Mouse (Mus musculus): ENCODE measurements around the gene Dcbld2. TPM values are rescaled to one million over a fixed set of nuclear protein-coding genes. Genes with fewer than 3 reads are reported as not detected.
A peak's percentile ranks its signal among the peaks of the same experiment; 100 is the strongest.

Dcbld2 gene
- total and polyA plus RNA-seq, 3 experiments: 1.7 to 16.4 (median 7.0) TPM

DNA sequence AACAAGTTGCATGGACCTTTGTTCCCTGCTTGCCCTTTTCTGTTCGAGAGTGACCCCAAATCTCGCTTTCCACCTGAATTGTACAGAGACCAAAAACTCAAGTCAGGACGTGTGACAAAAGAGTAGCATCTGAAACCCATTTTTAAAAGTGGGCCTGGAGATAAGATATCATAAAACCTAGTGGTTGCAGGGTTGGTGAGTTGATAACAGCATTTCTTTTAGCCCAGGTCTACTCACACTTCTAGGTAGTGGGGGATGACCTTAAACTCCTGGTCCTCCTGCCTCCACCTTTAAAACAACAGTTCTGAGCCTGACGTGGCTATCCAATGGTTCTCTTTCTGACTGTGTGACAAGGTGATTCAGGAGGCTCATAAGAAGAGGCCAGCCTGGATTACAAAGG, 62.6 kb downstream of the Dcbld2 start:
- Histone ChIP-seq H3K4me1 (ENCODE audit: insufficient read depth, low read depth, low read length) (peaks cover 71% of the 10 kb centered on the region), H3K36me3 (replicated peaks) (peaks cover 89% of the 10 kb centered on the region), H3K27me3 (ENCODE audit: insufficient read depth, low read length) (no peaks in the 10 kb centered on the region), H3K4me3 (ENCODE audit: low read depth, low read length) (no peak overlapping the region), H3K9me3 (replicated peaks) (no peaks in the 10 kb centered on the region)
- DNase-seq (ENCODE audit: low spot score) (no peak), ATAC-seq (ENCODE audit: extremely low read depth, insufficient number of reproducible peaks, low FRiP score, poor library complexity, severe bottlenecking) (peak; percentile 78)
- TF ChIP-seq CTCF (IDR thresholded peaks at IDR 0.05; ENCODE audit: low read depth, low read length) (no peak), TAL1 (conservative IDR thresholded peaks at IDR 0.05; ENCODE audit: low read depth, low read length) (peak; percentile 67), GATA1 (IDR thresholded peaks at IDR 0.05; ENCODE audit: borderline replicate concordance, low read length) (no peak)

DNA sequence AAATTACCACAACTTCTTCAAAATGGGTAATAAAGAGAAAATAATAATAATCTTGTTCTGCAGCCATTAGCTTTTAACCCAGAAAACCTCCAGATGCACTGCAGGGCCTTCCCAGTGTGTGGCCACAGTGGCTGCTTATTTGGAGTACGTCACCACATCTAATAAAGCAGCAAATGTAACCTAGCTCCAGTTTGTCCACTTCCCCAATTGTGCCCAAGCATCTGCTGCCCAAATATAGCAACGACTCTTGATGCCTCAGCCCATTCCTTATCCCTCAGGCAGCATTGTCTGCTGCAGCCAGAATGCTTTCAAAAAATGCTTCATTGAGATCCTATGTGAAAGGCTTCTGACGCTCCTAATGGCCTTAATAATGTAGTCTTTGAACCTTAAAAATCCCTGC, 66.6 kb downstream of the Dcbld2 start:
- TF ChIP-seq CTCF (IDR thresholded peaks at IDR 0.05; ENCODE audit: low read depth, low read length) (no peak), GATA2 (IDR thresholded peaks at IDR 0.05; ENCODE audit: borderline replicate concordance, low read depth, low read length) (no peak), POLR2AphosphoS5 (IDR thresholded peaks at IDR 0.05; ENCODE audit: insufficient replicate concordance, low read depth, low read length) (no peak), TAL1 (conservative IDR thresholded peaks at IDR 0.05; ENCODE audit: low read depth, low read length) (no peak), GATA1 (IDR thresholded peaks at IDR 0.05; ENCODE audit: borderline replicate concordance, low read length) (no peak)
- DNase-seq (ENCODE audit: low spot score): no peak
- Histone ChIP-seq H3K4me1 (ENCODE audit: insufficient read depth, low read depth, low read length) (peaks cover 68% of the 10 kb centered on the region), H3K9me3 (replicated peaks) (peaks cover 6% of the 10 kb centered on the region; the same call in 1 of the 2 replicates), H3K36me3 (replicated peaks) (peaks cover 91% of the 10 kb centered on the region), H3K4me3 (ENCODE audit: low read depth, low read length) (no peak overlapping the region), H3K27me3 (ENCODE audit: insufficient read depth, low read length) (no peaks in the 10 kb centered on the region)
- no peak for ATAC-seq (ENCODE audit: extremely low read depth, insufficient number of reproducible peaks, low FRiP score, poor library complexity, severe bottlenecking)

DNA sequence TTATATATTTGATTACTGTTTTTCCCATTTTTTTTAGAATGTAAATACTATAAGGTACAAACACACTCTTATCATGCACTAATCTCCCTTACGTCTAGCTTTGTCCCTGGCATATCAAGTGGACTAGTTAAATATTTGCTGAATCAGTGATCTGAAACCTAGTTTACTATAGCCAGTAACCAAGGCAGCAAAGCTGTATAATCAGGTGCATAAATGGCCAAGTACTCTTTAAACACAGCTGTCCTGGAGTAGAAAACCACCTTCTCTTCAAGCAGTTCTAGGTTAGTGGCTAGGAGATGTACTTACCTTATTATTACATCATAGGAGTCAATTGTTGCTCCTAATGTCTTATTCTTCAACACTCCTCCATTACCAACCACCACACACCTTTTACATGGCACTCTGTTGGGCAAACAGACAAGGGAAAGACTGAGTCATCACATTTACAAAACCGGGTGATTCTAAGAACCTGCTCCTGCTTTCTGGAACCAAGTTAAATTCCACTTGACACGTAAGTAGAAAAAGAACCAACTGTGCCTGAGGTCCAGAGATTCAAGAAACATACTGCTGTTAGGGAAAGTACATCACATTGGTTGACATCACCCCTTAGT, 67.4 kb downstream of the Dcbld2 start:
- Histone ChIP-seq H3K4me3 (ENCODE audit: low read depth, low read length) (no peak overlapping the region), H3K36me3 (replicated peaks) (peaks cover 94% of the 10 kb centered on the region), H3K27me3 (ENCODE audit: insufficient read depth, low read length) (no peaks in the 10 kb centered on the region), H3K4me1 (ENCODE audit: insufficient read depth, low read depth, low read length) (peaks cover 61% of the 10 kb centered on the region), H3K9me3 (replicated peaks) (peaks cover 6% of the 10 kb centered on the region; the same call in 1 of the 2 replicates)
- ATAC-seq (ENCODE audit: extremely low read depth, insufficient number of reproducible peaks, low FRiP score, poor library complexity, severe bottlenecking): no peak
- DNase-seq (ENCODE audit: low spot score): no peak
- no peak for TF ChIP-seq GATA2 (IDR thresholded peaks at IDR 0.05; ENCODE audit: borderline replicate concordance, low read depth, low read length)

DNA sequence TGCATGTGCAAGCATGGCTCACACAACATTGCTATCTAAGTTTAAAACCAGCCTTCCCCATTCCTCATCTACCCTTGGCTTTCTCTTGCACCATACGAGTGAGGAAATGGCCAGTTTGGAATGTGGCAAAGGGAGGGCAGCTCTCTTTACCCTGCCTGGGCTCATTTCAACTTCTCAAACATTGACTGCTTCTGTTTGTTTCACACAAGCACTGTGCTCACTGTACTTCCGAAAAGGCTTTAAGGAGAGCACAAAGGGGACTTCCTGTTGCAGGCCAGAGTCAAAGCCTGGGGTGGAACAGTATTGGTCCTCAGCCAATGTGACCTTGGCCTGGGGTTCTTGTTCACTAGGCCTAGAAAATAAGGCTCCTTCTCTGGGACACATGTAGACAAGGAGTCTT, 68.1 kb downstream of the Dcbld2 start:
- H3K27me3 ChIP-seq (ENCODE audit: insufficient read depth, low read length): no peaks in the 10 kb centered on the region
- peaks cover 60% of the 10 kb centered on the region for H3K4me1 ChIP-seq (ENCODE audit: insufficient read depth, low read depth, low read length)
- peaks cover 95% of the 10 kb centered on the region for H3K36me3 ChIP-seq (replicated peaks)
- peaks cover 6% of the 10 kb centered on the region; the same call in 1 of the 2 replicates for H3K9me3 ChIP-seq (replicated peaks)
- ATAC-seq (ENCODE audit: extremely low read depth, insufficient number of reproducible peaks, low FRiP score, poor library complexity, severe bottlenecking) (no peak), DNase-seq (ENCODE audit: low spot score) (no peak)
- no peak overlapping the region for H3K4me3 ChIP-seq (ENCODE audit: low read depth, low read length)
- TF ChIP-seq CTCF (IDR thresholded peaks at IDR 0.05; ENCODE audit: low read depth, low read length): no peak
- TF ChIP-seq POLR2AphosphoS5 (IDR thresholded peaks at IDR 0.05; ENCODE audit: insufficient replicate concordance, low read depth, low read length): no peak
- no peak for TF ChIP-seq TAL1 (conservative IDR thresholded peaks at IDR 0.05; ENCODE audit: low read depth, low read length)
- TF ChIP-seq GATA2 (IDR thresholded peaks at IDR 0.05; ENCODE audit: borderline replicate concordance, low read depth, low read length): no peak
- TF ChIP-seq GATA1 (IDR thresholded peaks at IDR 0.05; ENCODE audit: borderline replicate concordance, low read length): no peak

DNA sequence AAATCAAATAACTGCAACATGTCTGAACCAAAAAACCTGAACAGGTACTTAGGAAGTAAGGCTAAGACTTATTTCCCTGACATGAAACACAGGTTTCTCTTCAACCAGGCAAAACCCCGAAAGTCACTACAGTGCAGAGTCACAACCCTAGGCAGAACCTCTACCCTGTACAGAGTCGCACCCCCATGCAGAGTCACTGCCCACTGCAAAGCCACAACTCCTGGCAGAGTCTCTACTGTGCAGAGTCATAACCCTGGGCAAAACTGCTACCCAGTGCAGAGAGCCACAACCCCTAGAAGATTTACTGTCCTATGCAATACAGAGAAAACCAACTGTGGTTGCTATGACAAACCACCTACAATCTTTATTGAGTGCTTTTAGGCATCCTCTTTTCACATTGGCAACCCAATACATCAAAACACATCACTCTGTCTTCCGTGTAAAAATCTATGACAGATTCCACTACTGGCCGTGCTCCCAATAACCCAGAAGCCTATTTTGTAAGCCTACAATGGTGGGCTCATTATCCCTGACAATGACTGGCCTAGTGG, 71.7 kb downstream of the Dcbld2 start:
- no peak overlapping the region for H3K4me3 ChIP-seq (ENCODE audit: low read depth, low read length)
- H3K4me1 ChIP-seq (ENCODE audit: insufficient read depth, low read depth, low read length): peaks cover 56% of the 10 kb centered on the region
- no peaks in the 10 kb centered on the region for H3K27me3 ChIP-seq (ENCODE audit: insufficient read depth, low read length)
- no peak for ATAC-seq (ENCODE audit: extremely low read depth, insufficient number of reproducible peaks, low FRiP score, poor library complexity, severe bottlenecking)
- peaks cover 6% of the 10 kb centered on the region; the same call in 1 of the 2 replicates for H3K9me3 ChIP-seq (replicated peaks)
- H3K36me3 ChIP-seq (replicated peaks): peaks cover 95% of the 10 kb centered on the region
- no peak for DNase-seq (ENCODE audit: low spot score)
- TF ChIP-seq GATA1 (IDR thresholded peaks at IDR 0.05; ENCODE audit: borderline replicate concordance, low read length): no peak
- TF ChIP-seq POLR2AphosphoS5 (IDR thresholded peaks at IDR 0.05; ENCODE audit: insufficient replicate concordance, low read depth, low read length): no peak

DNA sequence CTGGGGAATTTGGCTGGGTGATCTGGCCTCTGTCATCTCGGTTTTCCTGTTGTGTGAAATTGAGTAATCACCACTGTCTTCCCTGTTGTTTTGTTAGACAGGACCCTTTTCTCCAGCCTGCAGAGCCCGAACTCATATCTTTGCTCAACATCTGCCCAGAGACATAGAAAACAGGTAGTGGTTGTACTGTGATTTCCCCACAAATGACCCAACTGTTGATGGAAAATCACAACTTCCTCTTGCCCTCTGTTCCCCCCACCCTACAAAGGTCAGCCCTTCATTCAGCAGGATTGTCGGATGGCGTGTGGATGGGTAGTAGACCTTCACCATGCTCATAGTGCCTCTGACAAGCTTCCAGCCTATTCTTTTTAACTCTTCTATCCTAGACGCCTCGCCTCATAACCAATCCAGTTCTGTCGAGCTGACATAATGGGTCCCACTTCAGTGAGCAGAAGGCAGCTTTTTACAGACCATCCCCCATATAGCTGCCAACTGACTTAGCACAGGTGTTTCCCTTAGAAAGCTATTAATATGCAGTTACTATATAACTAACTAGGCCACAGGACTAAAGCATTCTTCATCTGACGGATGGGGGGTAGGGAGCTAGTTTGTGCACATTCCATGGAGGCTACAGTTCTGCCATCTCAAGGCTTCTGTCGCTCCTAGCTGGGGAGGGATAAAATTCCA, 73.1 kb downstream of the Dcbld2 start:
- DNase-seq (ENCODE audit: low spot score): no peak
- H3K36me3 ChIP-seq (replicated peaks): peaks cover 92% of the 10 kb centered on the region

More for the DNA sequence above, 73.1 kb downstream of the Dcbld2 start:
- peaks cover 6% of the 10 kb centered on the region; the same call in 1 of the 2 replicates for H3K9me3 ChIP-seq (replicated peaks)
- H3K4me3 ChIP-seq (ENCODE audit: low read depth, low read length): no peak overlapping the region
- no peak for ATAC-seq (ENCODE audit: extremely low read depth, insufficient number of reproducible peaks, low FRiP score, poor library complexity, severe bottlenecking)
- H3K27me3 ChIP-seq (ENCODE audit: insufficient read depth, low read length): no peaks in the 10 kb centered on the region
- peaks cover 47% of the 10 kb centered on the region for H3K4me1 ChIP-seq (ENCODE audit: insufficient read depth, low read depth, low read length)
- TF ChIP-seq TAL1 (conservative IDR thresholded peaks at IDR 0.05; ENCODE audit: low read depth, low read length): no peak
- TF ChIP-seq GATA1 (IDR thresholded peaks at IDR 0.05; ENCODE audit: borderline replicate concordance, low read length): no peak
- TF ChIP-seq GATA2 (IDR thresholded peaks at IDR 0.05; ENCODE audit: borderline replicate concordance, low read depth, low read length): no peak
- TF ChIP-seq CTCF (IDR thresholded peaks at IDR 0.05; ENCODE audit: low read depth, low read length): no peak
- TF ChIP-seq POLR2AphosphoS5 (IDR thresholded peaks at IDR 0.05; ENCODE audit: insufficient replicate concordance, low read depth, low read length): no peak

All from G1E (cell line).